Mouse (Mus musculus): ENCODE results near the gene Dnajc3.

Gene Dnajc3

DNA sequence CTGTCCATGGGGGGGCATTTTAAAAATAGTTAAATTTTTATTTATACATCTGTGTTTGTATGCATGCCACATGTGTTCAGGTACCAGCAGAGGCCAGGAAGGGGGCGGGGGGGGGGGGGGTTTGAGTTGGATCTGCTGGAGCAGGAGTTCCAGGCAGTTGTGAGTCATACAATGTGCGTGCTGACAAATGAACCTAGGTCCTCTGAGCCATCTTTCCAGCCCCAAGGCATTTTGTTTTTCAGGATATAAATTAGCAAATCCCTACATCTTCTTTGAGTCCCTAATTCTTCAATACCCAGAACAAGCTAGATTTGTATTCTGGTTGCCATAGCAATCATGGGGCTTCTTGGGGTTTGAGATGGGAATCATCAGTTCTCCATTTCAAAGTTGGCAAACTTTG is 6.6 kb upstream of the Dnajc3 start:
- no peak for DNase-seq (ENCODE audit: low read depth)

DNA sequence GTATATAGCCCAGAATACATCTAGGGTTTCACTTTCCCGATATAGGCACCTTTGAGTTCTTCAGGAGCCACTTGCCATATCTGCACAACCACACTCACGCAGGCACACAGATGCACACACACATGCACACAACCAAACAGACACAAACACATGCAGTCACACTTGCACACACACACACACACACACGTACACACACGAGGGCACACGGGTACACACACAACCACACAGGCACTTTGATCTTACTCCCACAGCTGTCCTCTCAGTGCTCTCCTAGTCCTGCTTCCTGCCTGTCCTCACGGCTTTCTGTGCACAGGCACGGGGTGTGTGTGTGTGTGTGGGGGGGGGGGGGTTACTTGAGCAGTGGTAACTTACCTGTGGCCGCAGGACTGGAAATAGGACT is 4.8 kb upstream of the Dnajc3 start:
- peak; percentile 74 for DNase-seq (ENCODE audit: low read depth)

DNA sequence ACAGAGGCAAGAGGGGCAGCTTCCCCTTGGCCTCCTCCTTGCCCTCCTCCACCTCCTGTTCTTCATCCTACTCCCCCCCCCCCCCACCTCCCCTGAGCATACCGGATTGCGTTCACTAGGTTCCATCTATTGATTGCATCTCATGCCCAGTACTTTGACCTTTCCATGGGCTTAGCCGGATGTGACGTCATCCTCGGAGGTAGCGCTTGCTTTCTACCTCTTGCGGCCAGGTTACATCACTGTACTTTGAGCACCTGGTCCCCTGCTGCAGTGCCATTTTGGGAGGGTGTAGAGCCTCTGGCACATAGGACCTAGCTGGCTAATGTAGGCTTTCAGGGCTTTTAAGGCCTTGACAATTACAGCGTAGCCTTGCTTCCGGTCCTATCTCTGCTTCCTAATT is 3.1 kb upstream of the Dnajc3 start:
- no peak for DNase-seq (ENCODE audit: low read depth)

DNA sequence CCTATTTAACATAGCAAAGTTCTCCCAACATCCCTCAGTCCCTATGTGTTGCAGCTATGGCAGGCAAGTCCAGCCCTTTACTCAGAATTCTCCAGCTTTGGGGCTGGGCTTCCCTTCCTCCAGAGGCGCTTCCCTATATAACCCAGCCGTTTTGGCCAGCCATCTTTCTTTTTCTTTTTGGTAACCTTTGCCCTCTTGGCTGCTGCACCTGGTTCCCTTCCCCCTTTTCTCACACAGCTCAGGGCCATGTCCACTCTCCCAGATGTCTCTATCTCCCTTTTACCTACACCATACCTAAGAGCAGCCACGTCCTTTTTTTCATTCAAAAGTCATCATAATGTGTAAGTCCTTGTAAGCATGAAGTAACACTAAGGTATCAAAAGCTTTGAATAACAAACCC is 1.5 kb upstream of the Dnajc3 start:
- DNase-seq (ENCODE audit: low read depth) = no peak

DNA sequence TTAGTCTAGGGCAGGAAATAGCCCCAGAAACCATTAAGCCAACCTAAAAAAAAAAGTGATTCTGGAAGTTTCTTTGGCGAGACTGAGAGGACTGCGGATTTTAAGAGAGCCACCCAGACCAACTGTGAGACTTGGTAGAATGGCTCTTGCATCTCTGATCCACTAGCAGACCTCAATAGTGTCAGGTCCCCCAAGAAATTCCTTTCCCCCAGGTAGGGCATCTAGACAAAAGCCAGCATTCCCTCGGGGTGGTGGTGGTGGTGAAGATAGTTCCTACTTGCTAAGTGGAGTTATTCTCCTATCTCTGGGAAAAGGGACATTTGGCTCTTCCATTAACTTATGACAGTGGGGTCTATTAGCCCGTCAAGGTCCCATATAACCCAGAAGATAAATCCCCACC is 824 bp upstream of the Dnajc3 start:
- DNase-seq (ENCODE audit: low read depth) = no peak

DNA sequence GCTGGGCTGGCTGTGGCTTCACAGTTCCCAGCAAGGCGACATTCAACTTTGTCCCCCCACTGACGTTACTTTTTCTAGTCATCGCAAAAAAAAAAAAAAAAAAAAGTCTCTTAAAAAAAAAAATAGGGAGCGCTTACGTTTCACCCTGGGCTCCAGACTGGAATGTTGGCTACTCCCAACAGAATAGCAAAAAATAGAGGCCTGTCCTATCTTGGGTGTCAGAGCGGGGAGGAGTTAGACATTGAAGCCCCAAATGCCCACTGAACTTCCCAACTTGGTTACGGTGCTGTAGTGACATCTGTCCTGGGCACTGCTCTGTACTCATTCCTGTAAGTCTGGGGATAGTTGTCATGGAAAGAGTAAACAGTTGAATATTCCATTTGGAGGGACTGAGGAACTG is 775 bp downstream of the Dnajc3 start:
- no peak for DNase-seq (ENCODE audit: low read depth)

DNA sequence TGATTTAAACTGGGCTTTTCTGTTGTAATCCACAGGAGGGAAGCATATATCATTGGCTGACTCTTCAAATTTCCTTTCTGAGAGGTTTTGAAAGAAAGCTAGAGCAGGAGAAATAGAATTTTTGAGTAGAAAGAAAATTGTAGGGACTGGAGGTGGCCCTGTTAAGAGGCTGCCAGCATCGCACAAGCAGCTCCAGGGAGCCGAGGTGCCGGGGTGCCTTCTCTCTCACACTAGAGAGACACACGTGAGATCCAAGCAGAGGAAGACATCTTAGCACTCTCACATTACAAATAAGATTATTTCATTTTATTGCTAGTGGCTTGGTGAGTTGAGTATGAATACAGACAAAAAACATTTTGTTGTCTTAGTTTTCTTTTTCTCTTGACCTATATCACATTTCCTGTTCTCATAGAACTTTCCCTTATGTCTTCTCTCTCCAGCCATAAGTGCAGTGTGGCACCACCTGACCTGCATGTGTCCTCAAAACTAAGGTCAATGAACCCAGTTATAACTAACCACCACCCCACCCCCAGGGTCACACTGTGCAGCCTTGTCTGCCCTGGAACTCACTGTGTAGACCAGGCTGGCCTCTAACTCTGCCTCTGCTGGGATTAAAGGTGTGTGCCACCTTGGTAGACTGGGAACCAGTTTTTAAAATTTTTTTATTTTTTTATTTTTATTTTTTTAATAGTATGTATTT is 3.2 kb downstream of the Dnajc3 start:
- DNase-seq (ENCODE audit: low read depth) = peak; percentile 57

DNA sequence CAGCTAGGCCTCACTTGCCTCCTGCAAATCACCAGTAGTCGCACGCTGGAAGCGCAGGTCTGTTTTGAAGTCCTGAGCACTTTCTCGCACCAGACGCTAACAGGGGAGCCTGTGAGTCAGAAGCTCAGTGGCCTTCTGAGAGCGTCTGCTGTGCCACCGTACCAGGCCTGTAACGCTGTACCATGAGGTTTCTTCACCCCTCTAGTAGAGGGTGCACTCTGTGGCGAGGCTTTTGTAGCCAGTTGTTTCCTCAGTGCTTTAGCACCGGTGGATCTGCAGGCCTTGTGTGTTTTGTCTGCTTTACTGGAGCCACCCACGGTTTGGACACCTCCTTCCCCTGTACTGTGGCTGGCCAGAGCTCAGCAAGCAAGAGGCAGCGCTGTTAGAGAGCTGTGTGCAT is 4.3 kb downstream of the Dnajc3 start:
- no peak for DNase-seq (ENCODE audit: low read depth)

DNA sequence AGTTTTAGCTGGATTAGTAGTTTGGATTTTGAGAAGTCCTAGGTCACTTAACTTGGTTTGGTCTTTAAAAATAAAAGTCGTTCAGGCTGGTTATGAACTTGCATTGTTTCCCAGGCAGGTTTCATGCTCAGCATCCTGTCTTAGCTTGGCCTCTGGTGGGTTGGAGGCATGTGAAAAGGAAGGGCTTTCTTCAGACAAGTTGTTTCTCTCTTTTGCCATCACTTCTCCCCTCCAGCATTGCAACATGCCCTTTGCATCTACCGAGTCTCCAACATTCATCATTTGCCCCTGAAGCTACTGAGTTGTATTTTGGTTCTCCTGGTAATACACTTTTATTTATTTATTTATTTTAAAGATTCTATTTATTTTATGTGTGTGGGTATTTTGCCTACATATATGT is 6.9 kb downstream of the Dnajc3 start:
- no peak for DNase-seq (ENCODE audit: low read depth)

DNA sequence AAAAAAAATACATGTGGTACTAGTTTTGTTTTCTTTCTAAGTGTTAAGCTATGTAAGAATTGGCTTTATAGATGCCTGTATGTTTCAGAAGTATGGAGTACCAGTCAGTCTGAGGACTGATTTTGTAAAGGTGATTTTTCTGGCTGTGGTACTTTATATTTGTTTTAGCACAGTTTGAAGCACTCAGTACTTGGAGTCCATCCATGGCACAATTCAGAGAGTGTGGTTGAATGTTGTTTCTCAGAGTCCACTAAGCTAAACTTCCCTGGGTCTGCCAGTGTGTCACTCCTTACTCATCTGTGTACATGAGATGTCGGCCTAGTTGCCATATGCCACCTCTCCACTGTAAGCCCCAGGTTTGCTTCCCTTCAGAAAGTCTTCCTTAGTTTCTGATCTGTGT is 11.1 kb downstream of the Dnajc3 start:
- DNase-seq (ENCODE audit: low read depth) = no peak

DNA sequence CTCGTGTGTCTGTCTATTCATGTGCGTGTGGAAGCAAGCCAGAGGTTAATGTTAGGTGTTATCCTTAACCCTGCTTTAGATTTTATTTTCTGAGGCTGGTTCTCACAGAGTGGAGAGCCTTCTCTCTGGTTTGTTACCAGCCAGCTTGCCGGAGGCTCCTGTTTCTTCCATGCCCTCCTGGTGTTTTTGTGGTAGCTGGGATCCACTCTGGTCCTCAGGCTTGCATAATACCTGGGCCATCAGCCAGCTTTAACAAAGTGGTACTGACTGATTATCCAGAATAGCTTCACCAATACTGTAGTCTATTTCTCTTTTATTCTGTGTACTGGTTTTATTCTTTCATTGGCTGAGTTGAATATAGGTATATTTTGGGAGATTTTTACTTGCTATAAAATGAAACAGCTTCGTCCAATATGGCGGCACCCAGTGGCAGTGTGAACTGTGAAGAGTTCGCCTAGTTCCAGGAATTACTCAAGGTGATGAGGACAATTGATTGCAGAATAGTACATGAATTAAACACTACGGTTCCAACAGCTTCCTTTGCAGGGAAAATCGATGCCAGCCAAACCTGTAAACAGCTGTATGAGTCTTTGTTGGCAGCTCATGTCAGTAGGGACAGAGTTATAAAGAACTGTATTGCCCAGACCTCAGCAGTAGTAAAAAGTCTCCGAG is 14.3 kb downstream of the Dnajc3 start:
- DNase-seq (ENCODE audit: low read depth) = no peak

DNA sequence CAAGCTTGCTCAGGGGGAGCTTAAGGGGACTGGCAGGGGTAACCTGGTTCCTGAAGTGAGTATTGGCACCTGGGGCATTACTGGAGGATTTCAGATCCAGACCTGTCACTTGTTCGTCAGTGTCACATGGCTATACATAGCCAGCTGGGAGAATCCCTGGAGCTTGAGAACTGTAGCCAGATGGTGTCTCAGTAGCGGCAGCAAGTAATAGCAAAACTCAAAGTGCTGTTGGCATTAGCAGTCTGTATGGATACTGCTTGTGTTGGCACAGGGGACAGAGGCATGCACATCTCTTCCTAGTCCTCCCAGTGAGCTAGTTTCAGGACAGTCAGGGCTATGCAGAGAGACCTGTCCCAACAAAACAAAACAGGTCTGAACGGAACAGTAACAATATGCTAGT is 20.2 kb downstream of the Dnajc3 start:
- DNase-seq (ENCODE audit: low read depth) = no peak

DNA sequence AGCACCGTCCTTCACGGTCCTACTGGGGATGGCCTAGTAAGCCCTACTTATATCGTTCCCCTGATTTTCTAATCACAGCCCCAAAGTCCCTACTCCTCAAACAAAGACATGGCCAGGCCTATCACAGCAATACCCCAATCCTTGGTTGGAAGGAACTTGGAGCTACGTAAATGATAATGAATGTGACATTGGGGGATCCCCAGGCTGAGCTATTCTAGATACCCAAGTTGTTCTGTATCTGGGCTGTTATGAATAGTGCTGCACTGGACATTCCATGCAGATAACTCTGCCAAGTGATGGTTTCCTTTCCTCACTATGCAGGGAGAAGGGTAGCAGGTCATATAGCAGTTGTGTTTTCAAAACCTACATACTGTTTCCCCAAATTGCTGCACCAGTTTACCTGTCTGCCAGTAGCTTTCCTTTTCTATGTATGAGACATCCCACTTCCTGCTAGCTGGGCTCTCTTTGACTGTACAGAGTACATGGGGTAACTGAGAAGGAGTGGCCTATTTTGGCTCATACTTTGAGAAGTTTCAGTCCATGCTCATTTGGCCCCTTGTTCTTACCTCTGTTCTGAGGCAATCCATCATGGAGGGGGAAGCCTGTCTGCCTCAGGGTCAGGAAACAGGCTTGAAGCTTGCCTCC is 27.7 kb downstream of the Dnajc3 start:
- DNase-seq (ENCODE audit: low read depth) = no peak

DNA sequence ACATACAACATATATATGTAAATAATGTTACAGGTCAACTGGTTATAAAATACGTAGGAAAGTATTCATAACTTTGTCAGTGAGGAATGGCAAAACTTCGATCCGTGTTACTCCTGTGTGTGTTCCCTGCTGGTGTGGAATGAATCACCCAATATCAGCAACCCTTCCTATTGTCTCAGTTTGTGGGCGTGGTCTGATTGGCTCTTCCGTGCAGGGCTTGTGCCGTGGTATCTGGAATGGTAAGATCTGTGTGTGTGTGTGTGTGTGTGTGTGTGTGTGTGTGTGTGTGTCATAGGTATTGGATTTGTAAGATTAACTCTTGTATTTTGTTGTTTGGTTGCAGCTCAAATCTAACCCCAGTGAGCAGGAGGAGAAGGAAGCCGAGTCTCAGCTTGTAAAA is 29.9 kb downstream of the Dnajc3 start:
- no peak for DNase-seq (ENCODE audit: low read depth)

DNA sequence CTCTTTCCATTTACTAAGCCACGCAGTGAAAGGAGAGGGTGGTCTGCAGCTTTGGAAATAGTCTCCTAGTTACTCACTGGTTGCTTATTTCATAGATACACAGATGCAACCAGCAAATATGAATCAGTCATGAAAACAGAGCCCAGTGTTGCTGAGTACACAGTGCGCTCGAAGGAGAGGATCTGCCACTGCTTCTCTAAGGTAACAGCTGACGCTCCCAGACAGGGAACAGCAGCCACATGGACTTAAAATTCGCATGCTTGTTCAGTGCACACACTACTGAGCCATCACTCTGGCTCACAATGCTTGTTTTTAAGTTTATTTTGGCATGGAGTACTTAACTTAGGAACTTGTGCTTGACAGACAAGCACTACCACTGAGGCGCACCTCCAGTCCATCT is 34.5 kb downstream of the Dnajc3 start:
- DNase-seq (ENCODE audit: low read depth) = no peak

DNA sequence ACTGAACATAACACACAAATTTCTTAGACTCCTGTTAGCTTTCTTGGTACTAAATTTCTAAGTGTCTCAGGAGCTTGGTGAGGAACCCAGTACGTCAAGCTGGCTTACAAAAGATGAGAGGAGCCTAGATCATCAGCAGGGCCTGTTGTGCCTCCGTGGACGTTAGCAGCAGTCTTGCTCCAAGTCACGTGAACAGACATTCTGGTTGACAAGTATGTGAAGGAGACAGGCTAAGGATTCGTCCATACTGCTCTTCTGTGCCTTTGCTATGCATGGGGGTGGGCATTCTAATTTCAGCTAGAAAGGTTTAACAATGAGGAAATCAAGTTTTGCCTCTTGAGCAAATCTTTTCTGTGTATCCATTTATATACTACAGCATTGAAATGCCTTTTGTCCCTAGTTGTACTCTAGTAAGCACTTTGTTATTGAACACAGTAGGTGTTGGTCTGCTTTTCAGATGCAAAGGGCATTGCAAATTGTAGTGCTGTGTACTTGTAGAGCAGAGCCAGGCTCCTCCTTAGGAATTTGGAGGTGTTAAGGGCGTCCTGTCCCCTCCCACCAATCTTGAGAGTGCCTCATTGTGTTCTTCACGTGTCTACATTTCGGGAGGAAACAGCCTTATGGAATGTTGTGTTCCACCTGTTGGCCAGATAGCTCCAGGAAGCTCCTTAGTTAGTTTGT is 39.5 kb downstream of the Dnajc3 start:
- DNase-seq (ENCODE audit: low read depth) = no peak

DNA sequence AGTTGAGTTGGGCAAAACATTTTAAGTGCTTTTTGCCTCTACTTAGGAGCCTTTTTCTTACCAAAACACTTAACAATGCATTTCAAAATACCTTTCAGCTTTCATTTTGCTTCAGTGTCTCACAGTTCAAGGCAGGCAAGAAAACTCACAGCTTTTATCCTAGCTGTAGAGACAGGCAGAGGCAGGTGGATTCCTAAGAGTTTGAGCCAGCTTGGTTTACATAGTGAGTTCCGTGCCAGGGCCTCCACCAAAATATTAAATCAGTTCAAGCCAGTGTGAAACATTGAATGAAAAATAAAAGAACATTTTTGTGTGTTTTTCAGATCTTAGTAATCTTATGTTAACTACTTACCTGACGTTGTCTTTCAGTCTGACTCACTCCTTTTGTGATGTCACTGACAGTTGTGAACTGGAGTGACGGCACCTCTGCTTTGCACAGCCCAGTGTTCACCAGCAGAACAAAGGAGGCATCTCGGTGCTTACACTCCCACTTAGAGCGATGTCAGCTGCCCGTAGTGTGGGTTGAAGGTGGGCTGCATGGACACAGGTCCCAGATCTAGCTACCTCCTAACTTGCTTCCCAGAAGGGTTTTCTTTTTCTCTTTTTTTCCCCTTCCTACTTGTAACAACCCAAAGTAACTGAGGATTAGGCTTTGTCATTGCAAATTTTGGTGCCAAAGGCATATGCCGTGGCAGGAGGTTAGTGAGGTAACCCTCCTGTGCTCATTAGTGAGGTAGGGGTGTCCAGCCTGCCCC is 42.0 kb downstream of the Dnajc3 start:
- no peak for DNase-seq (ENCODE audit: low read depth)

DNA sequence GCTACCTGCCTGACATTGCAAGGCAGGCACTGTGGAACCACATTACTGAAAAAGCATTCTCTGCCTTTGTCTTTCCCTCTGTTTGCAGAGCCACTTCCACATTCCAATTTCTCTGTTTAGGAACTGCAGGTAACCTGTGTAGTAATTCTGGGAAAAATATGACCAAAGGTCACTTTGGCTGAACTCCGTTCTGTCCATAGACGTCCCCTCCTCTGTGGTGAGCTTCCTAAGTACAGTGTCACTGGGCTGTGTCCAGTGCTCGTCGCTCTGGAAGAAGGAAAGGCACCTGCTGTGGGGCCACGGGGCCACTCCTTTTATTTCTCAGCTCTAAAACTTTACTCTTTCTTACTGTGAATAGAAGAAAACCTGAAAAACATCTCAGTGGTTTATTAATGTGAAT is 42.6 kb downstream of the Dnajc3 start:
- no peak for DNase-seq (ENCODE audit: low read depth)

DNA sequence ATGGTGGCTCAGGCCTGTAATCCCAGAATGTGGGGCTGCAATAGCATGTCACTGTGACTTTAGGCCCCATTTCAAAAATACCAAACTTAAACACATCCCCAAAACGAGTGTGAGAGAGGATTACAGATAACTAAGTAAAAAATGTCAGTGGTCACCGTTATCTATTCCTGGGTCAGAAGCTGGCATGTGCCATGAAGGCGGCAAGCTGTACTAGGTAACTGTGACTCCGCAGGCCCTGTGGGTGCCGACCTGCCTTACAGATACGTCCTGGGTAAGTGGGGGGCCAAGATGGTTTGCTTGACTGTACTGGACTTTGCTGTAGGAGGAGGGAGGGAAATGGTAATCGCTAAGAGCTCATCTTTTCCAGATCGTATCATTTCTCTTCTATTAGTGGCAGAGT is 43.1 kb downstream of the Dnajc3 start:
- DNase-seq (ENCODE audit: low read depth) = no peak

DNA sequence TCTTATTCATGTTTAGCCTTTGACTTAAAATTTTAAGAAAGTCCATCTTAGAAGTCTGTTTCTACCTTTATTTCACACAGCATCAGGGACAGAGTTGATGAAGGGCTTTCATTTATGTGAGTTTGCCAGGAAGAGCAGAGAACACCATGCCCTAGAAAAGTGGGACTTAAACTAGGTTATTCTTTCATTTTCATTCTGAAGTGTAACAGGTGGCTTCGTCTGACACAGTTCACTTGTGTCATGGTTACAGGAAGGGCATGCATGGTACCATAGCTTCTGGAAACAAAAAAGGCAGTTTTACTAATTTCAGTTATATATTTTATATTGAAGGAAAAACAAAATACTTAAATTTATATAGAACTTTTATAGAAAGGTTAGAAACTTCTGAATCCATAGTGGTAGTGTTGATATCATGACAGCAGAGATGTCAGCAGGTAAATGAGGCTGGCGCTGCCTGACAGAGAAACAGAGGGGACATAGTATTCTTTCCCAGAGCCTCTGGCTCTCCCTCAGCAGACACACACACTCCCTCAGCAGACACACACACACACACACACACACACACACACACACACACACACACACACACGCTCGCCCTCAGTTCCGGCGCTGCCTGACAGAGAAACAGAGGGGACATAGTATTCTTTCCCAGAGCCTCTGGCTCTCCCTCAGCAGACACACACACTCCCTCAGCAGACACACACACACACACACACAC is 44.1 kb downstream of the Dnajc3 start:
- DNase-seq (ENCODE audit: low read depth) = peak; percentile 49

DNA sequence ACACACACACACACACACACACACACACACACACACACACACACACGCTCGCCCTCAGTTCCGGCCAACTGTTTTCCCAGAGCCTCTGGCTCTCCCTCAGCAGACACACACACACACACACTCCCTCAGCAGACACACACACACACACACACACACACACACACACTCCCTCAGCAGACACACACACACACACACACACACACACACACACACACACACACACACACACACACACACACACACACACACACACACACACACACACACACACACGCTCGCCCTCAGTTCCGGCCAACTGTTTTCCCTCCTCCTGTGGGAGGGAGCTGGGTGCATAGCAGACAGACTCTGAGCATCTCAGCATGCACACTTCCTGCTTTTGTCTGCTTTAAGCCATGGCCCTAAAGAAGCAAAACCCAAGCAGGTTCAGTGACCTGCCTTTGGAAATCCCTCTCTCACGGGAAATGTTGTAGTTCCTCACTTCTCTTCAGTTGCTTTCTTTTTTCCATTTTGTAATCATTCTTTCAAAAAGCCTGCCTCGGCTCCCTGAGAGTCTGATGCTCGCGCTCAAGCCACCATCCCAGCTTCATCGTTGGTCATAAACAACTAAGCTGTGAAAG is 44.8 kb downstream of the Dnajc3 start:
- peak; percentile 84 for DNase-seq (ENCODE audit: low read depth)
